In the genomic region with DNA sequence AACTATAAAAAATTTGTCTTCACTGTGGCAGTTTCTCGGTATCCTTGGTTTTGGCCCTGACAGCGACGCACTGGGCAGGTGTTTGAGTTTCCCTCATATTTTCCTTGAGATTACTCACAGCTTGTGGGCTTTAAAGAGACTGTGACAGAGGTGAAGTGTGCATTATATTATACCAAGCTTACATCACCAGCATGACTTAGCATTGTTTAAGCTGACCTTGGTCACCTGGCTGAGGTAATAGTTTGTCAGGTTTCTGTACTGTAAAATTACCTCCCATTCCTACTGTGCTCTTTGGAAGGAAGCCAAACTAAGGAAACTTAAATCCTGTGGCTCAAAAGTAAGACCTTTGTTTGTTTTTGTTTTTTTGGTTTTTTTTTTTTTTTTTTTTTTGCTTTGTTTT, we compare ENCODE assay signal across 10 mouse cellular contexts.
A peak's percentile ranks its signal among the peaks of the same experiment; 100 is the strongest.
DNase-seq lines count a peak whose midpoint lies in the region; ATAC-seq and TF ChIP-seq lines count a peak whose summit lies in the region.
"Had no signal": no experiment of that assay in that cellular context is flagged by ENCODE, and none has a peak within 500 bp of the region (broad histone marks: within the 10 kb centered on the region; RNA-seq: fewer than 3 reads in every experiment).

No protein-coding gene starts in this region.

- H3K27ac ChIP-seq in kidney, embryonic 16.5 days (ENCODE audit: low read length), result peak overlapping the region; percentile 99; the same call in 1 of the 2 replicates
- H3K27ac ChIP-seq in embryonic facial prominence, embryonic 15.5 days (replicated peaks), result no peak overlapping the region; the same call in 1 of the 2 replicates
- peak overlapping the region; percentile 98; the same call in 1 of the 2 replicates for H3K27ac ChIP-seq in intestine, postnatal 0 days (ENCODE audit: low read depth, low read length)
- no peak overlapping the region for H3K27ac ChIP-seq in cerebellum, adult 2 months (ENCODE audit: insufficient read depth, low read length)

- WGBS in kidney, embryonic 16.5 days, result 48% methylated on average over 3 of the region's 3 CpGs
- 51% methylated on average over 3 of the region's 3 CpGs for WGBS in embryonic facial prominence, embryonic 15.5 days
- WGBS in intestine, postnatal 0 days, result 25% methylated on average over 3 of the region's 3 CpGs
- 39% methylated on average over 3 of the region's 3 CpGs for WGBS in cerebellum, adult 2 months

- no peak for TF ChIP-seq POLR2A in cerebellum, adult 2 months (IDR thresholded peaks at IDR 0.05; ENCODE audit: borderline replicate concordance, insufficient read depth, low read length)

- DNase-seq in kidney, postnatal 14 days, result no peak
- peak; percentile 30 for DNase-seq in naive thymus-derived CD4-positive, alpha-beta T cell, adult 2 months (ENCODE audit: low read depth)
- DNase-seq in cerebellum, adult 8-10 months, result no peak
- DNase-seq in cerebellum, adult 2 months, result no peak
- DNase-seq in adrenal gland, adult 18-20 months (ENCODE audit: low spot score in 2 of 2), result no peak
- DNase-seq: cerebellum, postnatal 36 days had no signal

- H3K4me2 ChIP-seq in kidney, embryonic 16.5 days (replicated peaks; ENCODE audit: low read depth, low read length), result peak overlapping the region; percentile 56
- peak overlapping the region; percentile 72 for H3K4me2 ChIP-seq in embryonic facial prominence, embryonic 15.5 days (replicated peaks)
- peak overlapping the region; percentile 80 for H3K4me2 ChIP-seq in intestine, postnatal 0 days (replicated peaks; ENCODE audit: low read depth)

- no peaks in the 10 kb centered on the region for H3K9me3 ChIP-seq in kidney, embryonic 16.5 days (ENCODE audit: low read length)
- no peaks in the 10 kb centered on the region for H3K9me3 ChIP-seq in embryonic facial prominence, embryonic 15.5 days (replicated peaks)
- no peaks in the 10 kb centered on the region for H3K9me3 ChIP-seq in intestine, postnatal 0 days (ENCODE audit: control insufficient read depth)

- no peak overlapping the region; the same call in 1 of the 2 replicates for H3K9ac ChIP-seq in kidney, embryonic 16.5 days (replicated peaks; ENCODE audit: low read length)
- H3K9ac ChIP-seq in embryonic facial prominence, embryonic 15.5 days, result no peak overlapping the region
- H3K9ac ChIP-seq in intestine, postnatal 0 days (ENCODE audit: low read depth, low read length), result 0 out of 2 replicates have a peak overlapping the region, but pooled peaks have one; percentile 66

- H3K36me3 ChIP-seq in kidney, embryonic 16.5 days (ENCODE audit: insufficient read depth, low read length), result no peaks in the 10 kb centered on the region; the same call in 1 of the 2 replicates
- peaks cover 9% of the 10 kb centered on the region; the same call in 1 of the 2 replicates for H3K36me3 ChIP-seq in embryonic facial prominence, embryonic 15.5 days
- peaks cover 13% of the 10 kb centered on the region; the same call in 1 of the 2 replicates for H3K36me3 ChIP-seq in intestine, postnatal 0 days (ENCODE audit: control insufficient read depth, insufficient read depth)

- no peaks in the 10 kb centered on the region for H3K27me3 ChIP-seq in kidney, embryonic 16.5 days (ENCODE audit: insufficient read depth, low read length)
- H3K27me3 ChIP-seq in embryonic facial prominence, embryonic 15.5 days, result no peaks in the 10 kb centered on the region
- H3K27me3 ChIP-seq in intestine, postnatal 0 days (replicated peaks; ENCODE audit: control insufficient read depth, insufficient read depth, low read length), result no peaks in the 10 kb centered on the region
- no peaks in the 10 kb centered on the region for H3K27me3 ChIP-seq in cerebellum, adult 2 months (ENCODE audit: control insufficient read depth, insufficient read depth, low read length)
- H3K27me3 ChIP-seq: Patski had no signal

- H3K4me1 ChIP-seq in kidney, embryonic 16.5 days (ENCODE audit: insufficient read depth, low read length), result peaks cover 30% of the 10 kb centered on the region
- peaks cover 34% of the 10 kb centered on the region for H3K4me1 ChIP-seq in embryonic facial prominence, embryonic 15.5 days
- peaks cover 7% of the 10 kb centered on the region; the same call in 1 of the 2 replicates for H3K4me1 ChIP-seq in intestine, postnatal 0 days (replicated peaks; ENCODE audit: control insufficient read depth, insufficient read depth, low read length)
- peaks cover 9% of the 10 kb centered on the region for H3K4me1 ChIP-seq in cerebellum, adult 2 months (ENCODE audit: control insufficient read depth, insufficient read depth, low read length)

- no peak for ATAC-seq in kidney, embryonic 16.5 days (ENCODE audit: low FRiP score, low TSS enrichment)
- ATAC-seq in embryonic facial prominence, embryonic 15.5 days (ENCODE audit: insufficient number of reproducible peaks, low FRiP score, low TSS enrichment, low read depth), result no peak
- ATAC-seq in intestine, postnatal 0 days, result peak; percentile 65

- H3K4me3 ChIP-seq in kidney, embryonic 16.5 days (ENCODE audit: low read length), result peak overlapping the region; percentile 55; the same call in 1 of the 2 replicates
- H3K4me3 ChIP-seq in embryonic facial prominence, embryonic 15.5 days (replicated peaks), result no peak overlapping the region
- no peak overlapping the region for H3K4me3 ChIP-seq in intestine, postnatal 0 days (ENCODE audit: low read depth, low read length)
- H3K4me3 ChIP-seq in cerebellum, adult 2 months (replicated peaks; ENCODE audit: insufficient read depth, low read depth, low read length), result no peak overlapping the region

- no peak for TF ChIP-seq CTCF in intestine, postnatal 0 days (IDR thresholded peaks at IDR 0.05; ENCODE audit: low read depth)
- no peak for TF ChIP-seq CTCF in cerebellum, adult 2 months (IDR thresholded peaks at IDR 0.05; ENCODE audit: borderline replicate concordance, insufficient read depth, low read depth, low read length)

Comparison
In these comparisons a context has a peak if more than half of its experiments do, and no peak if none do; other contexts are left out.
1. H3K27ac ChIP-seq: peak in kidney, embryonic 16.5 days (single experiment) and intestine, postnatal 0 days (single experiment); none in embryonic facial prominence, embryonic 15.5 days (single experiment) and cerebellum, adult 2 months (single experiment).
2. Peak in every context shown above with its lines, with median percentiles within 50 percentile points of each other: H3K4me2 ChIP-seq.